Comparison of ENCODE assay signal across 14 mouse cellular contexts in the genomic region with DNA sequence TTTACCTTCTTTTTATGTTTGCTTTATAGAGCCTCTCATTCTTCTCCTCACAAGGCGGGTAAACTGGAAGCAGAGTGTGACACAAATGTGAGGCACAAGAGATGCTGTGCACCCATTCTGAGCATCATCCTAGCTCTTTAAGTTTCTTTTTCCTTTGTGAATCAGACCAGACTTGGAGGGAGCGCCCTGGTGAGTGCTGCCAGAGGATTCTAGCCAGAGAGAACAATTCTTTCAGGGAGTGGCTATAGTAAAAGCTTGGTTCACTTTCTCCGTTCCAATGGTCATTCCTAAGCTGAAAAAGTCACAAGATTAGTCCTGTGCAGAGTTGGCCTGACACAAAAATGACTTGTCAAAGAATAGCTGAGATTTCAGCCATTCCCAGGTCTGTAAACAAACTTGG. TPM values are rescaled to one million over a fixed set of nuclear protein-coding genes. Genes with fewer than 3 reads are reported as not detected.
DNase-seq lines count a peak whose midpoint lies in the region; ATAC-seq lines count a peak whose summit lies in the region.
"Had no signal": no experiment of that assay in that cellular context is flagged by ENCODE, and none has a peak within 500 bp of the region (broad histone marks: within the 10 kb centered on the region; RNA-seq: fewer than 3 reads in every experiment).

No protein-coding gene starts in this region.

- peaks cover 16% of the 10 kb centered on the region; the same call in 1 of the 2 replicates for H3K4me1 ChIP-seq in kidney, embryonic 15.5 days
- H3K4me1 ChIP-seq in heart, embryonic 15.5 days (replicated peaks) = peaks cover 21% of the 10 kb centered on the region
- H3K4me1 ChIP-seq in neural tube, embryonic 15.5 days = 0 out of 2 replicates have a peak, but pooled peaks cover 3% of the 10 kb centered on the region
- H3K4me1 ChIP-seq: neural tube, embryonic 12.5 days had no signal

- H3K9ac ChIP-seq in kidney, embryonic 15.5 days = no peak overlapping the region
- no peak overlapping the region for H3K9ac ChIP-seq in heart, embryonic 15.5 days
- H3K9ac ChIP-seq in neural tube, embryonic 15.5 days (replicated peaks) = no peak overlapping the region
- H3K9ac ChIP-seq: limb, embryonic 15.5 days; liver, postnatal 0 days; neural tube, embryonic 12.5 days had no signal

- H3K4me2 ChIP-seq in kidney, embryonic 15.5 days = no peak overlapping the region
- no peak overlapping the region for H3K4me2 ChIP-seq in heart, embryonic 15.5 days
- no peak overlapping the region for H3K4me2 ChIP-seq in neural tube, embryonic 15.5 days
- H3K4me2 ChIP-seq: limb, embryonic 15.5 days; neural tube, embryonic 12.5 days had no signal

- H3K27me3 ChIP-seq in kidney, embryonic 15.5 days = no peaks in the 10 kb centered on the region
- no peaks in the 10 kb centered on the region for H3K27me3 ChIP-seq in heart, embryonic 15.5 days
- H3K27me3 ChIP-seq in neural tube, embryonic 15.5 days (replicated peaks) = no peaks in the 10 kb centered on the region
- H3K27me3 ChIP-seq: limb, embryonic 15.5 days; neural tube, embryonic 12.5 days; Patski had no signal

- WGBS in kidney, embryonic 15.5 days = 85% methylated on average over 3 of the region's 3 CpGs
- 58% methylated on average over 3 of the region's 3 CpGs for WGBS in heart, embryonic 15.5 days
- 82% methylated on average over 3 of the region's 3 CpGs for WGBS in neural tube, embryonic 15.5 days

- DNase-seq in kidney, adult 18-20 months = peak; percentile 4
- peak; percentile 17 to 20 for DNase-seq in urinary bladder, postnatal 36 days (ENCODE audit: low spot score in 2 of 2)
- DNase-seq in urinary bladder, postnatal 25 days (ENCODE audit: low spot score) = no peak
- no peak for DNase-seq in adrenal gland, adult (ENCODE audit: inconsistent age in 2 of 2, low spot score in 1 of 2)
- DNase-seq: cerebellum, postnatal 14 days; liver, postnatal 0 days had no signal

- no peak overlapping the region for H3K4me3 ChIP-seq in kidney, embryonic 15.5 days (replicated peaks)
- no peak overlapping the region for H3K4me3 ChIP-seq in heart, embryonic 15.5 days
- no peak overlapping the region for H3K4me3 ChIP-seq in neural tube, embryonic 15.5 days (replicated peaks)
- H3K4me3 ChIP-seq: erythroblast, embryonic 14.5 days; limb, embryonic 15.5 days; neural tube, embryonic 12.5 days had no signal

- H3K9me3 ChIP-seq in kidney, embryonic 15.5 days (replicated peaks) = no peaks in the 10 kb centered on the region
- H3K9me3 ChIP-seq in heart, embryonic 15.5 days (replicated peaks) = no peaks in the 10 kb centered on the region
- no peaks in the 10 kb centered on the region for H3K9me3 ChIP-seq in neural tube, embryonic 15.5 days (replicated peaks)
- H3K9me3 ChIP-seq: limb, embryonic 15.5 days; neural tube, embryonic 12.5 days had no signal

- no peak overlapping the region for H3K27ac ChIP-seq in kidney, embryonic 15.5 days
- H3K27ac ChIP-seq in heart, embryonic 15.5 days = 0 out of 2 replicates have a peak overlapping the region, but pooled peaks have one; percentile 1
- no peak overlapping the region for H3K27ac ChIP-seq in neural tube, embryonic 15.5 days (replicated peaks)
- H3K27ac ChIP-seq: kidney, postnatal 0 days; limb, embryonic 15.5 days; neural tube, embryonic 12.5 days had no signal

- no peaks in the 10 kb centered on the region for H3K36me3 ChIP-seq in kidney, embryonic 15.5 days
- H3K36me3 ChIP-seq in heart, embryonic 15.5 days = no peaks in the 10 kb centered on the region
- H3K36me3 ChIP-seq in neural tube, embryonic 15.5 days = no peaks in the 10 kb centered on the region
- H3K36me3 ChIP-seq: limb, embryonic 15.5 days; neural tube, embryonic 12.5 days had no signal

- ATAC-seq in kidney, embryonic 15.5 days (replicated peaks; ENCODE audit: low FRiP score) = no peak
- no peak for ATAC-seq in heart, embryonic 15.5 days (replicated peaks; ENCODE audit: insufficient number of reproducible peaks, insufficient read depth, low FRiP score, low read depth)
- ATAC-seq in neural tube, embryonic 15.5 days (ENCODE audit: low FRiP score) = no peak
- ATAC-seq: liver, postnatal 0 days; Patski had no signal

RNA-seq across cellular contexts. Expression of a gene that starts 6.1 kb away (rescaled TPM):
- 9.5 and 9.7 TPM in 2 replicates for polyA plus RNA-seq in kidney, embryonic 15.5 days (2015; fragmentation: Nextera tagmentation; extraction: Ambion mirVana)
- 7.7 and 8.9 TPM in 2 replicates for polyA plus RNA-seq in heart, embryonic 15.5 days (2015; fragmentation: Nextera tagmentation; extraction: Ambion mirVana)
- polyA plus RNA-seq in neural tube, embryonic 15.5 days (2015; fragmentation: Nextera tagmentation; extraction: Ambion mirVana) = 6.1 and 7.5 TPM in 2 replicates

RNA-seq across cellular contexts. Expression of a gene that starts 26.7 kb away (rescaled TPM):
- 2.0 TPM in 2 replicates for polyA plus RNA-seq in kidney, embryonic 15.5 days (2015; fragmentation: Nextera tagmentation; extraction: Ambion mirVana)
- 0.98 and 2.9 TPM in 2 replicates for polyA plus RNA-seq in heart, embryonic 15.5 days (2015; fragmentation: Nextera tagmentation; extraction: Ambion mirVana)
- polyA plus RNA-seq in neural tube, embryonic 15.5 days (2015; fragmentation: Nextera tagmentation; extraction: Ambion mirVana) = 2.1 and 3.1 TPM in 2 replicates
- polyA plus RNA-seq: erythroblast, embryonic 14.5 days had no signal

RNA-seq across cellular contexts. Expression of a gene that starts 29.3 kb away (rescaled TPM):
- polyA plus RNA-seq in kidney, embryonic 15.5 days (2015; fragmentation: Nextera tagmentation; extraction: Ambion mirVana) = 31.2 and 32.5 TPM in 2 replicates
- 29.7 and 34.2 TPM in 2 replicates for polyA plus RNA-seq in heart, embryonic 15.5 days (2015; fragmentation: Nextera tagmentation; extraction: Ambion mirVana)
- 22.4 and 24.7 TPM in 2 replicates for polyA plus RNA-seq in neural tube, embryonic 15.5 days (2015; fragmentation: Nextera tagmentation; extraction: Ambion mirVana)

RNA-seq across cellular contexts. Expression of a gene that starts 45.1 kb away (rescaled TPM):
- 0.13 and 0.36 TPM in 2 replicates for polyA plus RNA-seq in kidney, embryonic 15.5 days (2015; fragmentation: Nextera tagmentation; extraction: Ambion mirVana)
- polyA plus RNA-seq in heart, embryonic 15.5 days (2015; fragmentation: Nextera tagmentation; extraction: Ambion mirVana) = 2.1 and 2.5 TPM in 2 replicates
- polyA plus RNA-seq in neural tube, embryonic 15.5 days (2015; fragmentation: Nextera tagmentation; extraction: Ambion mirVana) = 1.6 and 1.7 TPM in 2 replicates

RNA-seq across cellular contexts. Expression of a gene that starts 51.1 kb away (rescaled TPM):
- 0.88 and 0.99 TPM in 2 replicates for polyA plus RNA-seq in kidney, embryonic 15.5 days (2015; fragmentation: Nextera tagmentation; extraction: Ambion mirVana)
- polyA plus RNA-seq in heart, embryonic 15.5 days (2015; fragmentation: Nextera tagmentation; extraction: Ambion mirVana) = 0.34 and 0.82 TPM in 2 replicates
- 0.51 and 0.59 TPM in 2 replicates for polyA plus RNA-seq in neural tube, embryonic 15.5 days (2015; fragmentation: Nextera tagmentation; extraction: Ambion mirVana)
- polyA plus RNA-seq: erythroblast, embryonic 14.5 days had no signal

Comparison
In these comparisons a context has a peak if more than half of its experiments do, and no peak if none do; other contexts are left out.
1. DNase-seq: peak in kidney, adult 18-20 months (single experiment) and urinary bladder, postnatal 36 days (2 of 2); none in urinary bladder, postnatal 25 days (single experiment) and adrenal gland, adult (0 of 2).